Mouse (Mus musculus): ENCODE measurements around the gene Il9r.

Gene Il9r

GRCm38 (mm10) chr11:32200075-32200601, at the start of gene Il9r:
TSS of gene Il9r (minus strand) at chr11:32200279.
- no peak for DNase-seq (ENCODE audit: low spot score)

- DNase-seq (ENCODE audit: low spot score), result no peak
Measured at GRCm38 (mm10) chr11:32248350-32248749, 48.3 kb upstream of the Il9r start.

- peak; percentile 30 for DNase-seq (ENCODE audit: low spot score)
Measured at GRCm38 (mm10) chr11:32247068-32247467, 47.0 kb upstream of the Il9r start.

GRCm38 (mm10) chr11:32245614-32246013, 45.5 kb upstream of the Il9r start:
- no peak for DNase-seq (ENCODE audit: low spot score)

GRCm38 (mm10) chr11:32244617-32245016, 44.5 kb upstream of the Il9r start:
- no peak for DNase-seq (ENCODE audit: low spot score)

GRCm38 (mm10) chr11:32244064-32244463, 44.0 kb upstream of the Il9r start:
- DNase-seq (ENCODE audit: low spot score), result peak; percentile 58

- DNase-seq (ENCODE audit: low spot score), result peak; percentile 30
Measured at GRCm38 (mm10) chr11:32243205-32243955, 43.3 kb upstream of the Il9r start.

- no peak for DNase-seq (ENCODE audit: low spot score)
Measured at GRCm38 (mm10) chr11:32242209-32242608, 42.1 kb upstream of the Il9r start.

GRCm38 (mm10) chr11:32241391-32241790, 41.3 kb upstream of the Il9r start:
- no peak for DNase-seq (ENCODE audit: low spot score)

- peak; percentile 72 for DNase-seq (ENCODE audit: low spot score)
Measured at GRCm38 (mm10) chr11:32238093-32238860, 38.2 kb upstream of the Il9r start.

GRCm38 (mm10) chr11:32237411-32237795, 37.3 kb upstream of the Il9r start:
- no peak for DNase-seq (ENCODE audit: low spot score)

GRCm38 (mm10) chr11:32236712-32237410, 36.8 kb upstream of the Il9r start:
- DNase-seq (ENCODE audit: low spot score), result peak; percentile 82

- no peak for DNase-seq (ENCODE audit: low spot score)
Measured at GRCm38 (mm10) chr11:32236132-32236531, 36.1 kb upstream of the Il9r start.

GRCm38 (mm10) chr11:32235646-32236045, 35.6 kb upstream of the Il9r start:
- peak; percentile 95 for DNase-seq (ENCODE audit: low spot score)

- DNase-seq (ENCODE audit: low spot score), result no peak
Measured at GRCm38 (mm10) chr11:32234816-32235485, 34.9 kb upstream of the Il9r start.

- no peak for DNase-seq (ENCODE audit: low spot score)
Measured at GRCm38 (mm10) chr11:32233895-32234294, 33.8 kb upstream of the Il9r start.

GRCm38 (mm10) chr11:32232848-32233247, 32.8 kb upstream of the Il9r start:
- DNase-seq (ENCODE audit: low spot score), result no peak

GRCm38 (mm10) chr11:32231125-32231524, 31.0 kb upstream of the Il9r start:
- DNase-seq (ENCODE audit: low spot score), result no peak

- DNase-seq (ENCODE audit: low spot score), result no peak
Measured at GRCm38 (mm10) chr11:32230220-32230619, 30.1 kb upstream of the Il9r start.

- no peak for DNase-seq (ENCODE audit: low spot score)
Measured at GRCm38 (mm10) chr11:32228292-32228845, 28.3 kb upstream of the Il9r start.

GRCm38 (mm10) chr11:32227555-32227954, 27.5 kb upstream of the Il9r start:
- DNase-seq (ENCODE audit: low spot score), result no peak

GRCm38 (mm10) chr11:32227041-32227440, 27.0 kb upstream of the Il9r start:
- no peak for DNase-seq (ENCODE audit: low spot score)

Data from adipocyte (in vitro differentiated cells).